Mouse (Mus musculus) heart, embryonic 12.5 days (tissue): ENCODE data around the gene Gm5737. TPM values are rescaled to one million over a fixed set of nuclear protein-coding genes. Genes with fewer than 3 reads are reported as not detected.

Source experiments
- ATAC-seq: fragments of 200-750 bp; cut with Nextera tagmentation; 2 replicates; pipeline ENCODE4 v1.8.0; 2017; ENCODE audit warnings: moderate TSS enrichment, moderate library complexity; ENCODE audit not compliant: insufficient number of reproducible peaks, low FRiP score
- H3K27ac ChIP-seq: fragments of 300-500 bp; sonication (generic); 2 replicates; pipeline ENCODE4 v1.5.1; 2016; ENCODE audit warnings: mild to moderate bottlenecking, moderate library complexity; ENCODE audit not compliant: poor library complexity, severe bottlenecking
- H3K27me3 ChIP-seq: fragments of 300-500 bp; sonication (generic); replicated peaks from 2 replicates; pipeline ENCODE4 v1.6.1; 2016; ENCODE audit warnings: mild to moderate bottlenecking, moderate library complexity
- H3K36me3 ChIP-seq: fragments of 300-500 bp; sonication (generic); 2 replicates; pipeline ENCODE4 v1.6.1; 2016; ENCODE audit warnings: mild to moderate bottlenecking, moderate library complexity
- H3K4me1 ChIP-seq: fragments of 300-500 bp; sonication (generic); replicated peaks from 2 replicates; pipeline ENCODE4 v1.6.1; 2016; ENCODE audit warnings: mild to moderate bottlenecking
- H3K4me2 ChIP-seq: fragments of 300-500 bp; sonication (generic); 2 replicates; pipeline ENCODE4 v1.6.1; 2016; ENCODE audit warnings: mild to moderate bottlenecking, moderate library complexity
- H3K4me3 ChIP-seq: fragments of 300-500 bp; sonication (generic); 2 replicates; pipeline ENCODE4 v1.5.1; 2016; ENCODE audit warnings: mild to moderate bottlenecking
- H3K9ac ChIP-seq: fragments of 300-500 bp; sonication (generic); 2 replicates; pipeline ENCODE4 v1.6.1; 2016; ENCODE audit warnings: mild to moderate bottlenecking, moderate library complexity
- H3K9me3 ChIP-seq: fragments of 300-500 bp; sonication (generic); replicated peaks from 2 replicates; pipeline ENCODE4 v1.6.1; 2016; ENCODE audit warnings: mild to moderate bottlenecking, moderate library complexity
- WGBS: fragments of 180-500 bp; shearing (Covaris S2); methylation state at CpG from one replicate; pipeline ENCODE4 v1.1.7; 2016; 5-methylcytosine and 5-hydroxymethylcytosine counted together
- polyA plus RNA-seq: library from polyadenylated mRNA; unstranded; fragments of >200 nt; fragmentation: Nextera tagmentation; extraction: Ambion mirVana; gene quantifications from 2 replicates; pipeline ENCODE4 v1.2.1, GENCODE M21; 2016

The Gm5737 gene
- polyA plus RNA-seq, 1 experiment from 2014 or later: not detected

- 47% methylated on average over 5 of the region's 5 CpGs for WGBS
Observed at GRCm38 (mm10) chr7:120863476-120863875, 51.3 kb downstream of the Gm5737 start.

GRCm38 (mm10) chr7:120865100-120865499 lies 52.9 kb downstream of the Gm5737 start:
- Histone ChIP-seq H3K4me3 (peak overlapping the region; percentile 18; the same call in 1 of the 2 replicates), H3K4me1 (peaks cover 87% of the 10 kb centered on the region), H3K4me2 (peak overlapping the region; percentile 57), H3K27ac (peak overlapping the region; percentile 94), H3K9me3 (no peaks in the 10 kb centered on the region), H3K36me3 (no peaks in the 10 kb centered on the region), H3K27me3 (no peaks in the 10 kb centered on the region), H3K9ac (no peak overlapping the region)
- 13% methylated on average over 7 of the region's 7 CpGs for WGBS
- peak; percentile 81 for ATAC-seq

More at GRCm38 (mm10) chr7:120863476-120863875, 51.3 kb downstream of the Gm5737 start:
- no peak overlapping the region for H3K4me3 ChIP-seq
- H3K9ac ChIP-seq: no peak overlapping the region
- H3K9me3 ChIP-seq: no peaks in the 10 kb centered on the region
- peaks cover 72% of the 10 kb centered on the region for H3K4me1 ChIP-seq
- H3K27me3 ChIP-seq: no peaks in the 10 kb centered on the region
- no peak for ATAC-seq
- H3K36me3 ChIP-seq: peaks cover 6% of the 10 kb centered on the region; the same call in 1 of the 2 replicates
- H3K27ac ChIP-seq: no peak overlapping the region; the same call in 1 of the 2 replicates
- H3K4me2 ChIP-seq: no peak overlapping the region

- Histone ChIP-seq H3K27me3 (no peaks in the 10 kb centered on the region), H3K4me1 (peaks cover 89% of the 10 kb centered on the region), H3K4me3 (no peak overlapping the region), H3K27ac (peak overlapping the region; percentile 94), H3K4me2 (peak overlapping the region; percentile 21; the same call in 1 of the 2 replicates), H3K9me3 (no peaks in the 10 kb centered on the region), H3K9ac (peak overlapping the region; percentile 52; the same call in 1 of the 2 replicates), H3K36me3 (no peaks in the 10 kb centered on the region)
- 42% methylated on average over 4 of the region's 4 CpGs for WGBS
- ATAC-seq: peak; percentile 87
Observed at GRCm38 (mm10) chr7:120865832-120866231, 53.7 kb downstream of the Gm5737 start.

GRCm38 (mm10) chr7:120866684-120867083 lies 54.5 kb downstream of the Gm5737 start:
- Histone ChIP-seq H3K9ac (no peak overlapping the region), H3K4me3 (no peak overlapping the region), H3K9me3 (no peaks in the 10 kb centered on the region), H3K27me3 (no peaks in the 10 kb centered on the region), H3K27ac (peak overlapping the region; percentile 94; the same call in 1 of the 2 replicates), H3K36me3 (no peaks in the 10 kb centered on the region), H3K4me1 (peaks cover 85% of the 10 kb centered on the region), H3K4me2 (no peak overlapping the region)
- no peak for ATAC-seq
- 41% methylated on average over 2 of the region's 2 CpGs for WGBS

DNA sequence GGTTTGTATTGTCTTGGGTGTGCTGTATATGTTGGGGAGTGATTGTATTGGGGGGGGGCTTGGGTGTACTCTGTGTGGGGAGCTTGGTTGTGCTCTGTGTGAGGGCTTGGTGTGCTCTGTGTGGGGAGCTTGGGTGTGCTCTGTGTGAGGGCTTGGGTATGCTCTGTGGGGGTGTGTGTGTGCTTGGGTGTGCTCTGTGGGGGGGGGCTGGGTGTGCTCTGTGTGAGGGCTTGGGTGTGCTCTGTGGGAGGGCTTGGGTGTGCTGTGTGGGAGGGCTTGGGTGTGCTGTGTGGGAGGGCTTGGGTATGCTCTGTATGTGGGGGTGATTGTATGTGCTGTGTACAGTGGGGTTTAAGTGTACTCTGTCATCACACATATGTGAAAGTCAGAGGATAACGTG lies 55.6 kb downstream of the Gm5737 start:
- H3K9me3 ChIP-seq: no peaks in the 10 kb centered on the region
- H3K36me3 ChIP-seq: no peaks in the 10 kb centered on the region
- no peak overlapping the region for H3K9ac ChIP-seq
- no peak for ATAC-seq
- no peak overlapping the region for H3K4me3 ChIP-seq
- H3K27me3 ChIP-seq: no peaks in the 10 kb centered on the region
- WGBS: 71% methylated on average over 1 of the region's 1 CpGs
- H3K4me1 ChIP-seq: peaks cover 75% of the 10 kb centered on the region
- no peak overlapping the region for H3K4me2 ChIP-seq
- no peak overlapping the region for H3K27ac ChIP-seq

DNA sequence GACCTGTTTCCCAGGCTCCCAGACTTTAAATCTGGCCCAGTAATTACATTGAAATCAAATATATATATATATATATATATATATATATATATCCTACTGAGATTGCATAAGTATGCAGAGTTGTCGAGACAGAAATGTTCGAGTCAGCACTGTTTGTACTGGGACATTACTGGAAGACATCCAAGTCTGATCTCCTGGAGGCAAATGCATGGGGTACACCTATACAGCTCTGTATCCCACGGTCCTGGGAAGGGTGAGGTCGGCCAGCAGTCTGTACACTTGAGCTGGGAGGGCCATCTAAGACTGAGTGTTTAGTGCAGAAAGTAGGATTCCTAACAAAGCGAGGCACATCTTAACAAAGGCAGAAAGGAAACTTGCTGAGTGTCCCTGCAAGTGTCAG lies 57.7 kb downstream of the Gm5737 start:
- H3K36me3 ChIP-seq: no peaks in the 10 kb centered on the region
- WGBS: 38% methylated on average over 5 of the region's 5 CpGs
- H3K27ac ChIP-seq: peak overlapping the region; percentile 50; the same call in 1 of the 2 replicates
- H3K4me1 ChIP-seq: peaks cover 57% of the 10 kb centered on the region
- ATAC-seq: no peak
- no peak overlapping the region for H3K4me3 ChIP-seq
- H3K9me3 ChIP-seq: no peaks in the 10 kb centered on the region
- no peaks in the 10 kb centered on the region for H3K27me3 ChIP-seq
- peak overlapping the region; percentile 24; the same call in 1 of the 2 replicates for H3K4me2 ChIP-seq
- H3K9ac ChIP-seq: 0 out of 2 replicates have a peak overlapping the region, but pooled peaks have one; percentile 37

- H3K27ac ChIP-seq: peak overlapping the region; percentile 50
- no peak overlapping the region for H3K4me2 ChIP-seq
- no peak overlapping the region for H3K9ac ChIP-seq
- H3K4me3 ChIP-seq: no peak overlapping the region
- ATAC-seq: no peak
- no peaks in the 10 kb centered on the region for H3K36me3 ChIP-seq
- H3K27me3 ChIP-seq: no peaks in the 10 kb centered on the region
- peaks cover 58% of the 10 kb centered on the region for H3K4me1 ChIP-seq
- 49% methylated on average over 5 of the region's 5 CpGs for WGBS
- H3K9me3 ChIP-seq: no peaks in the 10 kb centered on the region
Observed at GRCm38 (mm10) chr7:120870431-120871008, 58.4 kb downstream of the Gm5737 start.

GRCm38 (mm10) chr7:120873083-120873482 lies 60.9 kb downstream of the Gm5737 start:
- Histone ChIP-seq H3K9ac (no peak overlapping the region), H3K4me1 (peaks cover 40% of the 10 kb centered on the region), H3K4me2 (no peak overlapping the region), H3K9me3 (no peaks in the 10 kb centered on the region), H3K4me3 (no peak overlapping the region), H3K27me3 (no peaks in the 10 kb centered on the region), H3K36me3 (no peaks in the 10 kb centered on the region), H3K27ac (no peak overlapping the region)
- ATAC-seq: no peak
- WGBS: 83% methylated on average over 12 of the region's 12 CpGs

DNA sequence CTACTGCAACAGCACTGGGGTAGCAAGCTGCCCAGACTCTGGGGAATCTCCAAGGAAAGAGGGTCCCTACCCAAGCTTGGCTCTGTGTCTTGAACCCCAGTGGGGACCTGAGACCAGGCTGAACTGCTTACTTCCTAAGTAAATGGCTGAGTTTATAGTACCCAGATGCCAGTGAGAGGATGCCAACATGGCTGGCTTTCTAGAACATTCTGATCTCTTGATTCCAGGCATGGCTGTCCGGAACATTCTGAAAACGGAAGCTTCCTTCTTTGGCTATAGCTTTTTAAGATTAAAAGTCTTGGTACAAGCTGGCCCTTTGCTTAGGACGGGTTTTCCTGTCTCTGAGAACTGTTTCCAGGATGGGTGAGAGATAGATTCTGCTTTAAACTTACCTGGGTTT lies 61.9 kb downstream of the Gm5737 start:
- Histone ChIP-seq H3K9me3 (no peaks in the 10 kb centered on the region), H3K4me1 (peaks cover 36% of the 10 kb centered on the region), H3K36me3 (no peaks in the 10 kb centered on the region), H3K4me2 (no peak overlapping the region), H3K27ac (no peak overlapping the region), H3K4me3 (no peak overlapping the region), H3K9ac (no peak overlapping the region), H3K27me3 (no peaks in the 10 kb centered on the region)
- WGBS: 88% methylated on average over 3 of the region's 3 CpGs
- ATAC-seq: no peak

DNA sequence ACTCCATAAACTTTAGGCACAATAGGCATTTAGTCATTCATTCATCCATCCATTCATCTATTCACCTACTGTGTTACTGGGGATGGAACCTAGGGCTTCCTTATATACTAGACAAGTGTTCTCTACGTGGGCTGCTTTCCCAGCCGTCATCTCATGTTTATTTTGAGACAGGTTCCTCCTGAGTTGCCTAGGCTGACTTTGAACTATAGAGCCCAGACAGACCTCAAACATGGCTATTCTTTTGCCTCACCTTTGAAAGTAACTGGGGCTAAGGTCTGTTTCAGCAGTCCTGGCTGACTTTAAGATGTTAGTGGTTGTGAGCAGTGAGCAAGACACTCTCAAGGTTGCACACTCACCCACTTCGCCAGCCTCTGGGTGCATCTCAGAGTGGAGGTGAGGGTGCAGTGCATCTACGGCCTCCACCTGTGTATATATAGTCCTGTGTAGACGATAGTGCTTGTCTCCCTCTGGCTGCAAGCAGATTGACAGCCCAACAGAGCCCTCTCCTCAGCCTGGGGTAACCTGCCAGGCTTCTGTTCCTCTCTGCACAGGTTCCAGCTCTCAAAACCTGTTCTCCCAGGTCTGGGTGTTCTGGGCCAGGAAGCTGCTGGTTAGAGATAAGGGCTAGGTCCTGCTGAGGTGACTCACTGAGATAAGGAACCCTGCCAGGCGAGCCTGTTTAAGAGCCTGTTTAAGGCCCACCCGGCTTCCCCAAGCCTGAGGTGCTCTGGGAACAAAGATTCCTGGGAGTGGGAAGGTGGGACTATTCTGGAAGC lies 62.8 kb downstream of the Gm5737 start:
- Histone ChIP-seq H3K4me1 (peaks cover 30% of the 10 kb centered on the region), H3K27me3 (no peaks in the 10 kb centered on the region), H3K4me3 (no peak overlapping the region), H3K9ac (no peak overlapping the region; the same call in 1 of the 2 replicates), H3K4me2 (no peak overlapping the region), H3K27ac (peak overlapping the region; percentile 18; the same call in 1 of the 2 replicates), H3K9me3 (no peaks in the 10 kb centered on the region), H3K36me3 (no peaks in the 10 kb centered on the region)
- ATAC-seq: peak; percentile 87
- WGBS: 37% methylated on average over 7 of the region's 7 CpGs
